Mouse (Mus musculus): Measurements from ENCODE around the gene Tmem33.

Gene Tmem33

GRCm38 (mm10) chr5:67260531-67261371, at the start of gene Tmem33:
Gene Tmem33 (plus strand): TSS chr5:67260565.
- peak; percentile 89 for DNase-seq (ENCODE audit: low spot score)

GRCm38 (mm10) chr5:67213168-67213567, 47.2 kb upstream of the Tmem33 start:
- no peak for DNase-seq (ENCODE audit: low spot score)

- DNase-seq (ENCODE audit: low spot score) = no peak
Observed at GRCm38 (mm10) chr5:67215121-67216030, 45.0 kb upstream of the Tmem33 start.

- no peak for DNase-seq (ENCODE audit: low spot score)
Observed at GRCm38 (mm10) chr5:67216031-67216778, 44.2 kb upstream of the Tmem33 start.

GRCm38 (mm10) chr5:67216779-67217095, 43.6 kb upstream of the Tmem33 start:
- DNase-seq (ENCODE audit: low spot score) = no peak

- no peak for DNase-seq (ENCODE audit: low spot score)
Observed at GRCm38 (mm10) chr5:67221901-67222300, 38.5 kb upstream of the Tmem33 start.

GRCm38 (mm10) chr5:67222440-67223390, 37.6 kb upstream of the Tmem33 start:
- no peak for DNase-seq (ENCODE audit: low spot score)

GRCm38 (mm10) chr5:67223391-67224121, 36.8 kb upstream of the Tmem33 start:
- DNase-seq (ENCODE audit: low spot score) = no peak

GRCm38 (mm10) chr5:67224122-67224502, 36.3 kb upstream of the Tmem33 start:
- no peak for DNase-seq (ENCODE audit: low spot score)

- no peak for DNase-seq (ENCODE audit: low spot score)
Observed at GRCm38 (mm10) chr5:67225758-67226157, 34.6 kb upstream of the Tmem33 start.

GRCm38 (mm10) chr5:67227261-67227660, 33.1 kb upstream of the Tmem33 start:
- DNase-seq (ENCODE audit: low spot score) = no peak

GRCm38 (mm10) chr5:67227682-67228444, 32.5 kb upstream of the Tmem33 start:
- DNase-seq (ENCODE audit: low spot score) = no peak

- no peak for DNase-seq (ENCODE audit: low spot score)
Observed at GRCm38 (mm10) chr5:67234682-67235081, 25.7 kb upstream of the Tmem33 start.

- DNase-seq (ENCODE audit: low spot score) = no peak
Observed at GRCm38 (mm10) chr5:67235462-67235861, 24.9 kb upstream of the Tmem33 start.

GRCm38 (mm10) chr5:67236601-67237000, 23.8 kb upstream of the Tmem33 start:
- DNase-seq (ENCODE audit: low spot score) = no peak

- no peak for DNase-seq (ENCODE audit: low spot score)
Observed at GRCm38 (mm10) chr5:67238303-67238702, 22.1 kb upstream of the Tmem33 start.

- DNase-seq (ENCODE audit: low spot score) = no peak
Observed at GRCm38 (mm10) chr5:67241713-67242112, 18.7 kb upstream of the Tmem33 start.

- no peak for DNase-seq (ENCODE audit: low spot score)
Observed at GRCm38 (mm10) chr5:67243231-67243630, 17.1 kb upstream of the Tmem33 start.

GRCm38 (mm10) chr5:67252261-67252660, 8.1 kb upstream of the Tmem33 start:
- DNase-seq (ENCODE audit: low spot score) = no peak

GRCm38 (mm10) chr5:67255664-67256063, 4.7 kb upstream of the Tmem33 start:
- no peak for DNase-seq (ENCODE audit: low spot score)
